Mouse (Mus musculus) erythroblast, embryonic 14.5 days (primary cell): Measurements from ENCODE around the gene Rpl6.

Experiments
- GATA1 ChIP-seq: IDR thresholded peaks from 2 replicates; pipeline ENCODE4 v1.6.1; 2012; ENCODE audit warnings: low read length, inconsistent platforms, mixed read lengths
- TAL1 ChIP-seq: IDR thresholded peaks from 3 replicates; pipeline ENCODE4 v1.6.1; 2012; ENCODE audit warnings: low read length, inconsistent platforms, mixed read lengths

- TF ChIP-seq GATA1, result no peak
- TF ChIP-seq TAL1, result no peak
These were observed 34.7 kb upstream of the Rpl6 start for GRCm38 (mm10) chr5:121169588-121169987.
